Mouse (Mus musculus): Measurements from ENCODE around the gene Zmynd19.

Gene Zmynd19

GRCm38 (mm10) chr2:24949421-24950188, at the start of gene Zmynd19:
TSS of gene Zmynd19 (plus strand) at chr2:24949792.
- DNase-seq (ENCODE audit: extremely low read depth, low read depth, low spot score), result no peak

- no peak for DNase-seq (ENCODE audit: extremely low read depth, low read depth, low spot score)
Measured at GRCm38 (mm10) chr2:24901055-24901454, 48.5 kb upstream of the Zmynd19 start.

GRCm38 (mm10) chr2:24902999-24903398, 46.6 kb upstream of the Zmynd19 start:
- no peak for DNase-seq (ENCODE audit: extremely low read depth, low read depth, low spot score)

GRCm38 (mm10) chr2:24904823-24905652, 44.6 kb upstream of the Zmynd19 start:
- no peak for DNase-seq (ENCODE audit: extremely low read depth, low read depth, low spot score)

- DNase-seq (ENCODE audit: extremely low read depth, low read depth, low spot score), result no peak
Measured at GRCm38 (mm10) chr2:24905653-24906155, 43.9 kb upstream of the Zmynd19 start.

GRCm38 (mm10) chr2:24910481-24910880, 39.1 kb upstream of the Zmynd19 start:
- no peak for DNase-seq (ENCODE audit: extremely low read depth, low read depth, low spot score)

GRCm38 (mm10) chr2:24912189-24912588, 37.4 kb upstream of the Zmynd19 start:
- DNase-seq (ENCODE audit: extremely low read depth, low read depth, low spot score), result no peak

GRCm38 (mm10) chr2:24912589-24912988, 37.0 kb upstream of the Zmynd19 start:
- no peak for DNase-seq (ENCODE audit: extremely low read depth, low read depth, low spot score)

GRCm38 (mm10) chr2:24914762-24915161, 34.8 kb upstream of the Zmynd19 start:
- DNase-seq (ENCODE audit: extremely low read depth, low read depth, low spot score), result no peak

GRCm38 (mm10) chr2:24918930-24919838, 30.4 kb upstream of the Zmynd19 start, which contains the start of gene Ehmt1:
TSS of gene Ehmt1 (minus strand) at chr2:24919614.
- DNase-seq (ENCODE audit: extremely low read depth, low read depth, low spot score), result no peak

- DNase-seq (ENCODE audit: extremely low read depth, low read depth, low spot score), result no peak
Measured at GRCm38 (mm10) chr2:24919839-24920175, 29.8 kb upstream of the Zmynd19 start.

- no peak for DNase-seq (ENCODE audit: extremely low read depth, low read depth, low spot score)
Measured at GRCm38 (mm10) chr2:24923561-24923960, 26.0 kb upstream of the Zmynd19 start.

GRCm38 (mm10) chr2:24925284-24925683, 24.3 kb upstream of the Zmynd19 start:
- no peak for DNase-seq (ENCODE audit: extremely low read depth, low read depth, low spot score)

- DNase-seq (ENCODE audit: extremely low read depth, low read depth, low spot score), result no peak
Measured at GRCm38 (mm10) chr2:24926345-24926964, 23.1 kb upstream of the Zmynd19 start.

GRCm38 (mm10) chr2:24926965-24927358, 22.6 kb upstream of the Zmynd19 start:
- no peak for DNase-seq (ENCODE audit: extremely low read depth, low read depth, low spot score)

- peak; percentile 70 for DNase-seq (ENCODE audit: extremely low read depth, low read depth, low spot score)
Measured at GRCm38 (mm10) chr2:24927810-24928479, 21.6 kb upstream of the Zmynd19 start.

- no peak for DNase-seq (ENCODE audit: extremely low read depth, low read depth, low spot score)
Measured at GRCm38 (mm10) chr2:24929119-24929518, 20.5 kb upstream of the Zmynd19 start.

- no peak for DNase-seq (ENCODE audit: extremely low read depth, low read depth, low spot score)
Measured at GRCm38 (mm10) chr2:24929593-24929992, 20.0 kb upstream of the Zmynd19 start.

GRCm38 (mm10) chr2:24934441-24934963, 15.1 kb upstream of the Zmynd19 start:
- DNase-seq (ENCODE audit: extremely low read depth, low read depth, low spot score), result no peak

Measured in fat pad, adult 2 months (tissue).